Mouse (Mus musculus) heart, adult 8-10 months (tissue): ENCODE data around the gene Rnasel. TPM values are rescaled to one million over a fixed set of nuclear protein-coding genes. Genes with fewer than 3 reads are reported as not detected.

ENCODE experiments used
- DNase-seq: peaks from one replicate; pipeline ENCODE4 v3.0.0; 2022; ENCODE audit warnings: low spot score
- total RNA-seq, 4 experiments: library from RNA; stranded (reverse); gene quantifications; 2 replicates each; pipeline ENCODE4 v1.2.4; 2022

Rnasel gene
- 1 to 10 TPM; 3.8 to 4.4 (median 3.9) TPM for total RNA-seq

DNA sequence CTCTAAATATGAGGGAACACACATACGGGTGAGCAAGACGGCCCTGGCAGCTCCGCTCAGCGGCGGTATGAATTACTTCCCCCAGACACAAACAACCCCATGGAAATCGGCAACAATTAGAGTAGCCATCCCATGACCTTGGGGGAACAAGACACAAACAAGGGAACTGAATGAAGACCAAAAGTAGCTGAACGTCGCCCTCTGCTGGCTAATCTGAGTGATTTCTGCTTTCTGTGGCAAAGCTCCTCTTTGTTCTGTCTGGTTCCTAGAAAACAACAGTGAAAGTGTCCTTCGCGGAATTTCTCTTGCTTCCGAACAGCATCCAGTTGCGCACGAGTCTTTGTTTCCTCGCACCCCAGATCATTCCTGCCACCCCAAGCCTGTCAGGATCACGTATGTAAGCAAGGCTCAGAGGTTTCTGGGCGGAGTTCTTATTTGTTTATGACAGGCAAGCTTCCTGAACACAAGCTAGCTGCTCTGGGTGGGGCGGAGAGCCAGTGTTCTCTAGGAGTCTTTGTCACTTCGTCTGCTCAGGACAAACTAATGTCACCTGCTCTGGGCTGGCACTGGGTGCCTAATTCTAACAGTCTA lies at the start of gene Rnasel:
Rnasel (plus strand) TSS at position 216 of the 591 bp plus-strand sequence.
- peak; percentile 74 for DNase-seq

DNA sequence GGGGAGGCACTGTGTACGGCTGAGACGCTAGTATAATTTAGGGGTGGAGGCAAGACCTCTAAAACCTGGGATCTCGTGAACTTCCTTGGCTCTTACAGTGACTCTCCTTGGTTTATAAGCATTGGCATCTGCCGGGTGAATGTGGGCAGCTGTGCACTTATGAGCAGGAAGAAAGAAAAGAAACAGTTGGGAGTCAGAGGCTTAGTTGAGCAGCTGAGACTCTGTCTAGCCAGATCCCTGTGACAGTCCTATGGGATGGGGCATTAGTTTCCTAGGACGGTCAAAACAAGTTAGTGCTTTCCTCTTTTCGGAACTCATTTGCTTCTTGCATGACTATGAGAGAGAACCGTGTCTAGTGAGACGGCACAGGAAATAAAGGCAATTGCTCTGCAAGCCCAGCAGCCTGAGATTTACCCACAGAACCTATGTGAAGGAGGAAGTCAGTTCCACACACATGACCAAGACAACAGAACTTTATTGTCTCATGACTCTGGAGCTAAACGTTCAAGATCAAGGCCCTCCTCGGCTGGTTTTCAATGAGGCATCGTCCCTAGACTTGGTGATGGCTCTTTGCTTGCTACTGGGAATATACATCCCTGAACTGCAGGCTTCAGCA lies 48.7 kb upstream of the Rnasel start:
- no peak for DNase-seq

DNA sequence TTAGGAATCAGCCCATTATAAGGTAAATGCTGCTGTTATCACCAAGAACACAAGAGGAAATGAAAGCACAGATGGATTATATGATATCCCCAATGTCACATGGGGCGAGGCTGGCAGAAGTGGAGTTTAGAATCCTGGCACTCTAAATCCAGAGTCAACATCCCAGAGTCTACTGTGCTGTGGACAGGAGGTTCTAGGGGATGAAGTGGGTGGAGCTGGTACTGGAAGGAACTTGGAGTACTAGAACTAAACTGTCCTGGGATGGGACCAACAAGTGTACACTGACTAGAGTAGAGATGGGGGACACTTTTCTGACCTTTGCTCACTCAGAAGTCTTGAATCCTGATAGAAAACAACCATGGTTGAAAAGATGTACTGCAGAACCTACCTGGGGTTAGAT lies 47.8 kb upstream of the Rnasel start:
- no peak for DNase-seq

DNA sequence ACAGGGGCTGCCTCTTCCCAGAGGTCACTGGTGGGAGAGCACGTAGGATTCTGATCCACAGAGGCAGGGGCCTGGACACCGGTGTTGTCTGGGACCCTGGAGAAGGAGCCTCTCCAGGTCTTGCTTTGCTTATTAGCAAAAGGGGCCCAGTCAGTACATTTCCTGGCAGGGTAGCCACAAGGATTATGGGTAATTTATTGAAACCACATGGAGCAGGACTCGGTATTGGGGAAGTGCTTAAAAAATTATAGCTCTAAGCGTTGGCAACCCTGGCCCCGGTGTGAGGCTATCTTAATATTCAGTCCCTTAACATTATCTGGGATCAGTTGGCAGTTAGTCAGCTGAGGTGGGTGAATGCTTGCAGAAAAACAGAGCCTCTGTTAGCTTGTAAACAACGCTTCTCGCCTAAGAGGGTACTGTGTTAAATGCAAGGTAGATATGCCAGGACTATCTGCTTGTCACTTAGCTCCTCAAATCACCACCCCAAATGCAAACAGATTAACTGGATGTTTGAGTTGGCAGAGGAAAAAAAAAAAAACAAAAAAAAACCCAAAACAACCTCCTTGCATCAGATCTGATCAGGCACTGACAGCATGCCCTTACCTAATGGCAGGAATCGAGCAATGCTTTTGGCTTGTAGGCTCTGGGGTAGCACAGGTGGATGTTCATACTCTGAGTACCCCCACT lies 46.9 kb upstream of the Rnasel start:
- no peak for DNase-seq

DNA sequence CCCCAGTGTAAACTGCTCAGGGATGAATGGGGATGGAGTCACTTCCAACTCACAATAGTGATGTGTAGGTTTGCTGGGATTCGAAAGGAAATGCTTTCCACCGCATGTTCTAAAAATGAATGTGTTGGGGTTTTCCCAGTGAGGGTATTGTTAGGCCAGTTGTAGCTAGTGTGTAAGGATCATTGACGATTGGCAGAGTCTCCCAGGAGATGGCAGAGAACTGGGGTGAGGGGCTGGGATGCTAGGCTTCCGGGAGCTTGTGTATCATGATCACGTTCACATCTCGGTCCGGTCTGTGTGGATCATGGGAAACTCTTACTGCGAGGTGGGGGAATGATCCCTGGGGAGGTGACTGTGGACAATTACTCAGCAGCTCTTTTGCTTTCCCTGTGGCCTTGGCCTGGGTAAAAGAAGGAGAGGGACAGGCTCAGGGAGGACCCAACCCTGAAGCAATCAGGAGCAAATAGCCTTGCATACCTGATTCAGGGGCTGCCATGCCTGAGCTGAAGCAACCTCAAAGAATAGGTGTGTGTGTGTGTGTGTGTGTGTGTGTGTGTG lies 46.3 kb upstream of the Rnasel start:
- DNase-seq, result no peak

DNA sequence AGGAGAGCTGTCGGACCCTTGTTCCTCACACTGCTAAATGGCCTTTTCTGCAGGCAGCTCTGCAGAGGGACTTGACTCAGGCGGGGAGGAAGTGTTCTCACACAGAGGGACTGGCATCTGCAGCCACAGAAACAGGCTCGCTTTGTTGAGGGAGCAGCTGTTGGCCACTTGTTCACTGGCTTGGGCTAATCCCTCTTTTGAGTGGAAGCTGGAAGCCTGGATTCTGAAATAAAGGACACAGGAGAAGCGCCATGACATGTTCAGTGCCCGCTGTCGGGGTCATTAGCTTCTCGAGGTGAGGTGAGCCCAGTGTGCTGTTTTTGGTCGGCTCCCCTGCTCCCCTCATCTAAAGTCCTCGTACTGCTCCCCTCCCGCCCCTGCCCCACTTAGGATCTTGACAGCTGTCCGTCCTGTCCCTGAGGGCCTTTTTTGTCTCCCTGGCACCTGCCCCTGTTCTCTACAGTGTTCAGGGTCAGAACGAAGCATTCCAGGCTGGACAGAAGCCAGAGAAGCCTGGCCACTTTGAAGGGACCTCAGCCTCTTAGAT lies 45.7 kb upstream of the Rnasel start:
- DNase-seq, result no peak

DNA sequence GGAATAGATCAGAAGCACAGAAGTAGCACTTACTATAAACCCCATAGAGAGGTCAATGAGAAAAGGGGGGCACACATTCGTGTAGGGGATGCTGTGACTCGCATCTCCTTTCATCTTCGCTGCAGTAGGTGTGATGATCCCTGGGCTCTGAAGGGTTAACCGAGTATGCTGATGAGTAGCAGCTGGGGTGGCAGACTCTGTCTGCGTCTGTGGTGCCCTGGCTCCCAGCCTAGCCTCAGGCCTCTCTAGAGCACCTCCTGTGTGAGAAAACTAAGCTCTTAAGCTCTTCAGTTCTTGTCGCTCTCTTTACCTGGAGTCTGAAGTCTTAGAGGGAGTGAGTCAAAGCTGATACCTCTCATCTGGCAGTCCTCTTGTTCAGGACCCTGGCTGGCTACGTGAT lies 45.1 kb upstream of the Rnasel start:
- no peak for DNase-seq

DNA sequence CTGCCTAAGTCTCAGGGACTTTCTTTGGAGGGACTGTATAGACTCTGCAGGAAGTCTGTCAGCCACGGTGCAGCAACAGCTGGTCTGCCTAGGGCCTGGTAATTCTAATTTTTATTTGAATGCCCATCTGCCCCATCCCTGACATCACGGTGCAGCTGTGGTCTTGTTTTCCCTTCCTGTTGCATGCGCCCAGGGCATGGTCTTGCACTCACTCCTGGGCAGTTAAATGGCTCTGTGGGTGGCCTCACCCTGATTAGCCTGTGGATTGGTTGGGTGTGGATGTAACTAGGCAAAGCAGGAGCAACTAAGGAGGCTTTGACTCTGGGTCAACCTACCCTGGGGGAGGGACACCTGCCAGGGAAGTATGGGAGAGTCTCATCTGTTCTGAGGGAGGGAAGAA lies 44.2 kb upstream of the Rnasel start:
- DNase-seq, result no peak

DNA sequence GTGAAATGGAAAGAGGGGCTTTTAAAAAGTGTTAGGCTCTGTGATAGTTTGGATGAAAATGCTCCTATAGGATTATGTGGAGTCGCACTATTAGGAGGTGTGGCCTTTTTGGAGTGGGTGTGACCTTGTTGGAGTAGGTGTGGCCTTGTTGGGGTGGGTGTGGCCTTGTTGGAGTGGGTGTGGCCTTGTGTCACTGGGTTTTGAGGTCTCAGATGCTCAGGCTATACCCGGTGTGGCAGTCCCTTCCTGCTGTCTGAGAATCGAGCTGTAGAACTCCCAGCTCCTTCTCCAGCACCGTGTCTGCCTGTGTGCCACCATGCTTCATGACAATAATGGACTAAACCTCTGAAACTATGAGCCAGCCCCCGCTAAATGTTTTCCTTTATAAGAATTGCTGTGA lies 40.6 kb upstream of the Rnasel start:
- no peak for DNase-seq

DNA sequence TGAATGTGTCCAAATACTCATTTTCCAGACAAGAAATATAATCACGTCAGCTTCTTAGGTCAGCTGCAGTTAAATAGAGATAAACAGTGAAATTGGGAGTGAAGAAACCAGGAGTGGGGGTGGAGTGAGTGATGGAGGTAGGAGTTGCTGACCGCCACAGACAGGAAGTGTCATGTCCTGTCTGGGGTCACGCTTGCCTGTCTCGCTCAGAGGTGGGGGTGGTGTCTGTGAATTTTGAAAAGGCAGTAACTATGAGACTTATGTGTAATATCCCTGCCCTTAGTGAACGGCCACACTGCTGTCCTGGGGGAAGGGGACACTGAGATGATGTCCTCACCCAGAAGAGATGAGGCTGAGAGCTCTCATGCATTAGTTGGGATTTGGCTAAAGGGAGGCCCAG lies 39.8 kb upstream of the Rnasel start:
- DNase-seq, result no peak

DNA sequence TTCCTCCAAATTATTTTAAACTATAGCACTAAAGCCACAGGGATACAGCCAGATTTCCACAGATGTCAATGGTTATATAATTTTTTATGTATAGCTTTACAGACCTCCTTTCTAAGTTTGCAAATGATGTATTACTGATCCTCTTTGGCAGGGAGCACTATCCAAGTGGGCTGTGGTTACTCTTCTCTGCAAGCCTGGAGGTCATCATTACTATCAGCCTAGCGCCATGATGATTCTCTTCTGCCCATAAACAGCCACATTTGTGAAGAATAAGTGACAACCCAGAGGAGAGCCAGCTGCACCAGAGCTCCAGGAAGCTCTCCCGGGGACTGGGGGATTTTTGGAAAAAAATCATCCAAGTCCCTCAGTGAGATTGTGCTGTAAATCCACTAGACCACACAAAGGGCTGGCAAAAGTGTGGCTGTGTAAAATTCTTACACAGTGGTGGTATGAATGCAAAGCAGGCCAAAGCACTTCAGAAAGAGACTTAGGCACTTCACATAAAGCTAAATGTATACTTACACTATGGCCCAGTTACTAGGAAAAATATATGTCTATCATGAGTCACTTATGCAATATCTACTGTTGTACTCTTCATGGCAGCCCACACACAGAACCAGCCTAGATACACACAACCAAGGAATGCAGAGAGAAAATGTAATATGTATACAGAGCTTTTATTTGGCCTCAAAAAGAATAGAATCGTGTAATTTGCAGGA lies 37.5 kb upstream of the Rnasel start:
- DNase-seq, result no peak

DNA sequence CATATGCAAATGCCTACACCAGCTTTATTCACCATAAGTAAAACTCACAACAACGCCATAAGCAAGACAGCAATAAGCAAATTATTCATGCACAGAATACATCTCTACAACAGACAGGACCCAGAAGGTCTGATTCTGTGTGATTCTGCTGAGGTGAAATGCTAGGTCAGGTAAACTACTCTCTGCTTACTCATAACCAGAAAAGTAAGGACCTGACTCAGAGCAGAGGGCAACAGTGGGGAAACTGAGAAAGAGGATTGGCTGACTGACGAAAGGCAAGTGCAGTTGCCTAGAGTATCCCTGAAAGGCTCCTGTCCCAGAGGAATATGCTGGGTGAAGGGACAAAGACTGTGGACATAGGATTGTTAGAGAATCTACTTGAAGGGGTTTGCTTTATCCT lies 36.6 kb upstream of the Rnasel start:
- no peak for DNase-seq

DNA sequence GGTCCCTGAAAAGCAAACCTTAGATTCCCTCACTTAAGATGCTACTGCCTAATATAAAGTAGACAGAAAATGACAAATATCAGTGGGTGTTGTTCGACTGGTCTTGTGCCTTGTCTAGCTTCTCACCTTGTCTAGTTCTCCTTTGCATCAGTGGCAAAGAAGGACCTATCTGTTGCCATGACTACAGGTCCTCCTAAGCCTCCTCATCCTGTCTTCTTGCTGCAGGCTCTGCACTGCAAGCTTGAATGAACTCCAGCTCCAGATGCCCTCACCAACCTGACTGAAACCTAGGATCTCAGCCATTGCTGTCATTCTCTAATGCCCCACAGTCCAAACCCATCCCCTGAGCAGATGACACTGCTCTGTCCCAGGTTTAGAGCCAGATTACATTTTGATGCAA lies 31.2 kb upstream of the Rnasel start:
- DNase-seq, result no peak

DNA sequence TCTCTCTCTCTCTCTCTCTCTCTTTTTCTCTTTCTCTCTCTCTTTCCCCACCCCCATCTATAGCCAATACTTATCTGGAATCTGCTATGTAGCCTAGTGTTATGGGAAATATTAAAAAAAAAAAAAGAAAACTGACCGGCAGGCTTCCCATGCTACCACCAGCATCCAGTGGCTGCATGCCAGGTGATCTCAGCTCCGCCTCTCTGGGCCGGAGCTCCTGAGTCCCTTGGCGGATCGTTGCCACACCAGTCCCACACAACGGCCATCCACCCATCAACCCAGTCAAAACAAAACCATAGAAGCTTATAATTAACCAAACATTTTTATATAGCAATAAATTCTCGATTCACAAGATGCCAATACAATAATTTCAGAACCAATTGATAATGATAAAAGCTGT lies 28.3 kb upstream of the Rnasel start:
- DNase-seq, result no peak

DNA sequence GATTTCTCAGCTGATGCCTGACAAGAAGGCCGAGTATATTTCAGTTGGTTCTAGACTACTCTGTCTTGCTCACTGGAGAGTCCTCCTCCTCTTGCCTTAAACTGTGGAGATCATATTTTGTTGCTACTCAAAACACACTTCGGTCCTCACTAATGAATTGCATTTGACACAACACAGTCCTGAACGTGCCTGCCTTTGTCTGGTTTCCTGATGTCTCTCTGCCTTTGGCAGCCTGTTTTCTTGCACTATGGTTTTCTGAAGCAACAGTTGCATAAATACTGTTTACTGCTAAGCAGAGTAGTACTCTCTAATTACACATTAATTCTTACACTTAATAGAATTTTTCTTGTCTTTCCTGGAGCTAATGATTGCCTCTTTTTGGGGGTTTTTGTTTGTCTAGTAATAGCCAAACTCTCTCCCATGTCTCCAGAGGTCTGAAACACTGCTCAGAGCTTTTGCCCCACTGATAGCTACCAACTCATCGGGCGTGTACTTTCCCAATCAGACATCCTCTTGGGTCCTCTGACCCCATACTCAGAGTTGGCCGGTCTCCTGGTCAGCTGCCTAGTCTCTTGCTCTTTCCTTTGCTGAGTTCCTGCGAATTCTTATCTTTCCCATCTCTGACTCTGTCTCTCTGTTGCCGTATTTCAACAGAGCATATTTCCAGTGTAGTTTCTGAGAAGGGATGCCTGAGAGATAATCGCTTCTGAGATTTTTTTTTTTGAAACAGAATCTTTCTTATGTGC lies 27.5 kb upstream of the Rnasel start:
- DNase-seq, result no peak

DNA sequence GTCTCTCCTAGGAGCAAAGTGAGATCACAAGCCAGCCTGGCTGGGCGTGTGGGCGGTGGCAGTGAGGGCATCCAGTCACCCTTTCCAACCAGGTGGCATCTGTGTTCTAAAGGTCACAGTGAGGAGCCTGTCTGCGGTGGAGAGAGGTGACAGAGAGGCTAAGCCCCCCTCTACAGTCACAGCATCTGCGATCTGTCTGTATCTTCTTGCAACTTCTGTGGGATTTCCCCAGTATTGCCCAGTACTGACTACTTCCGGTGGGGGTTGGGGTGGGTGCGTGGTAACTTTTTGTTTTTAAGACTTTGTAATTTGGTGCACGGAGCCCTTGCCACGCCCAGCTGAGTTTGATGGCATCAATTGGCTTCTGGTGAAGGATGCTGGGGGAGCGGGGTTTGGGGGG lies 25.8 kb upstream of the Rnasel start:
- DNase-seq, result no peak

DNA sequence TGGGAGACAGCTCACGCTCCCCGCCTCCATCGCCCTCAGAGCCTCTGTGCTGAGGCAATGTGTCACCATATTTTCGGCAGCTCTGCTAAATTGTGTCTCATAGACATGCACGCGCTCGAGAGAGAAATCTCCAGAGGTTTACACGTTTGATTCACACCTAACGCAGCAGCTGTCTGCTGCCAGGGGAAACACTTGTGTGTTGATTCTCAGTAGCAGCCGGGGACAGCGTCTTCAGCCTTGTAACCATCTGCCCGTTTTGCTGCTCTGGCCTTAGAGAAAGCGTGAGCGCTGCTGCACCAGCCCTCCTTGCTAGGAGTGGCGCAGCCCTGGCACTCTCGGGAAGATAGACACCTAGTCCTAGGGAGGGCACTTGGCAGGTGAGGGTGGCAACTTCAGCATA lies 22.6 kb upstream of the Rnasel start:
- no peak for DNase-seq

DNA sequence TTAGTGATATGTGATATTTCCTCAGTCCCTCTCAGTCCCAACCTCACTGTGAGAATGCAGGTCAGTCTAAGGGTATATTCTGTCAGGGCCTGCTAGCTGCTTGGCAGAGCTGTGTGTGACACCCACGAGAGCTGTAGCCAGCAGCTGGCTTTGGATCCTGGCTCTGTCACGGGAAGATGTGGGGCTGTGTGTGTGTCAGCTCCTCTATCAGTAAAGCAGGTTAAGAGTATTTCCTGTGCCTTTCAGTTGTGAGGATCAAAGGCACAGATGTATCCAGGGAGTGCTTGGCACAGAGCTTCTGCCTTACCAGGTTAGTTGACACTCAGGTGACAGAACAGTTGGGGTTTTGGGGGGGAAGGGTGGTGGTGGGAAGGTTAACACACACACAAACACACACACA lies 19.4 kb upstream of the Rnasel start:
- no peak for DNase-seq

DNA sequence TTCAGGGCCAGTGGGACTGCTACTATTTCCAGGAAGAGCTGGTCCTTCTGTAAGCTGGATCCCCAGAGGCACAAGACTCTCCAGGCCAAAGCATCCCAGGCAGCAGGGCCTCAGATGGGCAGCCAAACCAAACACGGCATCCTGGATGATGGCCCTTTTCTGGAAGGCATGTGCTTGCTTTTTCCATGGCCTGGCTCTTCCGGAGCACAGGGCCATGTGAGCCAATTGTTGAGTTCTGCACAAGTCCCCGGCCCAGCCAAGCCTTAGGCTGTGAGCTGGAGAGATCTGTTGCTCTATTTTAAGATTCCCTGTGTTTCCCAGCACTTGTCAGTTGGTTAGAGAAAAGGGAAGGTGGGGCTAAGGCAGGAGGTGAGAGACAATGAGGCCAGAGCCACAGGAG lies 18.6 kb upstream of the Rnasel start:
- DNase-seq, result peak; percentile 68

DNA sequence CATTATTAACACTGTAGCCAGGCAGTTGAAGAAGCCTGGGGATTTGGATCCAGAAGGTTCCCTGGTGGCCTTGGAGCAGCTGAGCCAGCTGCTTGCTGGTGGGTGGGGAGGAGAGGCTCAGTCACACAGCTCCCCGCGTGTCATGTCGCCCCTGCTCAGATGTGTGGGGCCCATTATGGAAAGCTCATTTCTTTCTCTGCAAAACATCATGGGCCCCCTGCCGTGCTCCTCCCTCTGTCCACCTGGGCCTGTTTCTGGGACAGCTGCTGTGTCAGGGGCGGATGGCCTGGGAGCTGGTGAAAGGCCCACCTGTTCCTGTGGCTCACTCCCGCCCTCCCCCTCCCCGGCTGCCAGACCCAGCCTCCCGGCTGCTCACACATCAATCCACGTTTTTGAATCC lies 16.0 kb upstream of the Rnasel start:
- no peak for DNase-seq

DNA sequence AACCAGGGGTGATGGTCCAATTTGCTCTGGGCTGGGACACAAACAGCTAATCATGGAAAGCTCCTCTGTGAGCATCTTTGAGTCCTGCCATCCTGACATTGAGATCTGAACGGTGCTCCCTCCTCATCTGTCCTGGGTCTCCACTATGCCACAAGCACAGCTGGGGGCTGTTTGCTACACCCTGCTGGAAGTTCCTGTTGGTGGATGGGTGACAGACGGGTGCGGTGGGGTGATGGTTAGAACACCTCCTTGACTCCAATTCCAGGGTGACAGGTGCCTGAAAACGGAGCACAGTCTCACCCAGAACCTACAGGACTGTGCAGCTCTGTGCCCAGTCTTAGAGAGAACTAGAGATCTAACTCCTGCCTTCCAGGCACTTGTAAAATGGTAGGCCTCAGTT lies 14.4 kb upstream of the Rnasel start:
- DNase-seq, result no peak
